Mouse (Mus musculus) spleen, postnatal 4 days (tissue): Measurements from ENCODE around the gene Olfr1289.

Source experiments
- DNase-seq, 2 experiments: peaks; one replicate each; pipeline ENCODE4 v3.0.0; 2022; ENCODE audit warnings: low spot score in 2 of 2

Olfr1289 gene

DNA sequence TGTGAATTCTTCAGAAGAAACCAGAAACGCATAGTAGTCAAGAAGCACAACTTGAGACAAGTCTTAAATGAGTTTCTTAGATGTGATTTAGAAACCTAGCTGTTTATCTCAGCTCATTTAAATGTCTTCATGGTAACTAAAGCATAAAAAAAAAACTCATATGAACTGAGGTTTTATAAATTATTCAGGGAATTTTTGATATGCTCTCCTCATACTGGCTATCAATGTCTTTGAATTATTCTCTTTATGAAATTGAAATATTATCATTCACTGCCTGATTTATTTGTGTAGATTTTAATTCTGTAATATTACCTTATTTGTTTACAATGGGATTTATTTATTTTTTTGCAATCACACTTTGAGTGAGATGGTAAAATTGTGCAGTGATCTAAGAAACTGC, at the start of gene Olfr1289:
Gene Olfr1289, plus strand, starts transcription at position 301 of the 400 bp plus-strand sequence.
- no peak for DNase-seq

DNA sequence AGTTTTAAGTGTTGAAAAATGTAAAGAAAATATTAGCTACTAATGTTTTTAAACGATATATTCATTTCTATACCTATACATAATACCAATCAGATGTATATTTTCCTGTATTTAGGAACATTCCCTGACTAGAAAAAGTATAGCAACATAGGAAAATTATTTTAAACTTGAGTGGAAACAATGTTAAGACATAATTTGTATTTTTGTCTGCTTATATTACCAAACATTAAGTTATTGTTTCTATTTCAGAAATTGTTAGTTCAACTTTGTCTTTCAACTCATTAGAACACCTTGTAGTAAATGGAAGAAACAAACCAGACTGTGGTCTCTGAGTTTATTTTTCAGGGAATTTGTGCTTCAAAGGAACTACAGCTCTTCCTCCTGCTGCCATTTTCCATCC, 31.8 kb upstream of the Olfr1289 start, which contains the start of gene Olfr1287:
Gene Olfr1287, plus strand, starts transcription at position 301 of the 400 bp plus-strand sequence.
- DNase-seq, result no peak

DNA sequence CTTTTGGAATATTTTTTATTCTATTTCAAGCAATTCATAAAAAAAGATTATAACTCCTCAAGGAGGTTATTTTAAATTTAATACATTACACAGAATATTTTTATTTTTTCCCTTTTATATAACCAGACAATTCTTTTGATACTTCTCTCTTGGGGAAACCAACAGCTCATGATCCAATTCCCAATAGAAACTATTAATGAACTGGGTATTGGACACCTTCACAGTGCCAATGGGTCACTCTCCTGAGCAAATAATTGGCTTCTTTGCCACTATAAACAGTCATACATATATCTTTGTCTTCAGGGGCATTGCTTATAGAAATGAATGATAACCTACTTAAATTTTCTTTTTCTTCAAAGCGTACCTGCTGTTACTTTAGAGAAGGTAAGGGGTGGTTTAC, 6.8 kb upstream of the Olfr1289 start, which contains the start of gene Olfr1288:
Gene Olfr1288, plus strand, starts transcription at position 301 of the 400 bp plus-strand sequence.
- DNase-seq, result no peak

DNA sequence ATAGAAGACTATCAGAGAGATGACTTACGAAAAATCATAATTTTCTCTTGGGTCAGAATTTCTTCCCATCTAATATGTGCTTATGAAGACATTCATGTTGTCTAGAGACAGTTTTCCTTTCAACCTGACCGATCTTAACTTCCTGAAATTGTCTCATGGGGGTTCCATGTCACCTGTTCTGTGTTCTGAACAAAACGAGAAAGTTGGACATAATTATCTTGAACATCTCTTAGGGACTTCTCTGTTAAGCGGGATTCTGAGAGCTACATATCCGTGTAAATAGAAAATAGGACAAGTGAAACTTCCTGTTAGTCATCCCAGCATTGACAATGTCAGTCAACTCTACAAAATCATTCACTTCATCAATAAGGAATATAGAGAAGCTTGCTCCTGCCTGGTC, 13.1 kb downstream of the Olfr1289 start, which contains the start of gene Olfr1290:
Gene Olfr1290, minus strand, starts transcription at position 101 of the 400 bp plus-strand sequence.
- DNase-seq, result no peak

DNA sequence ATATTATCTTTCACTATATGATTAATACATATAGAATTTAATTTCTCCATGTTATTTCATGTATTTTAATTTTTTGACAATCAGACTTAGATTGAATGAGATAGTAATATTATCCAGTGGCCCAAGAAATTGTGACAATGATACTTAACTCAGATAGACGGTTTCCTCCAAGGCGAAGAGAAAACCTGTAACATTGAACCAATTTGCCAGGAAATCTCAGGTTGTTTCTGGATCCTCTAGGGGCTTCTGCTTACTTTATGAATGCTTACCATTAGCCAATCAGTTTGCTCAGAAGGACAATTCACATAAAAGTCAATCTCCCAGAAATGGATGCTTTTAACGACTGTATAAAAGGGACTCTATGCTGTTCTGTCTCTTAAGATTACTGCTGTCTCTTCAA, 16.3 kb downstream of the Olfr1289 start, which contains the start of gene Olfr1291-ps1:
Gene Olfr1291-ps1, plus strand, starts transcription at position 301 of the 400 bp plus-strand sequence.
- DNase-seq, result no peak

DNA sequence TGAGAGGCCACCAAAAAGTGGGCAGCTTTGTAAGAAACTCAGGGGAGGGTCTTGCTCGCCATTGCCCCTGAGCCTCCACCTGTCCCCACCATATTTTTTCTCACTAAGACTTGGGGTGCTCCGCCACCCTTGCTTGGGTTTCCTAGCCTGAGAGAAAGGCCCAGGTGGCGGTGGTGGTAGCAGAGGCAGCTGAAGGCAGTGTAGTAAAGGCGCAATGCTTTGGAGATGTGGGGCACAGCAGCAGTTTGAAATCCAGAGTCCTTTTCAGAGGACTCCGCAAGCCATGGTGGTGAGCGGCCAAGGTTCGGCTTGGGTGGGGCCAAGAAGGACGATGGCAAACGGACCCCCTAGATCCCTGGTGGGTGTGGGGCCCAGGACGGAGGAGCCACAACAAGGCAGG, 36.8 kb downstream of the Olfr1289 start:
- DNase-seq, result peak in 1 of 2 experiments; percentile 53

DNA sequence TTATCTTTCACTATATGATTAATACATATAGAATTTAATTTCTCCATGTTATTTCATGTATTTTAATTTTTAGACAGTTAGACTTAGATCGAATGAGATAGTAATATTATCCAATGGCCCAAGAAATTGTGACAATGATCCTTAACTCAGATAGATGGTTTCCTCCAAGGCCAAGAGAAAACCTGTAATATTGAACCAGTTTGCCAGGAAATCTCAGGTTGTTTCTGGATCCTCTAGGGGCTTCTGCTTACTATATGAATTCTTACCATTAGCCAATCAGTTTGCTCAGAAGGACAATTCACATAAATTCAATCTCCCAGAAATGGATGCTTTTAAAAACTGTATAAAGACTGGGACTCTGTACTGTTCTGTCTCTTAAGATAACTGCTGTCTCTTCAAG, 44.3 kb downstream of the Olfr1289 start, which contains the start of gene Olfr1293-ps:
Gene Olfr1293-ps, plus strand, starts transcription at position 301 of the 400 bp plus-strand sequence.
- no peak for DNase-seq
